Mouse (Mus musculus): ENCODE measurements around the gene BC016579. TPM values are rescaled to one million over a fixed set of nuclear protein-coding genes. Genes with fewer than 3 reads are reported as not detected.

The BC016579 gene
- polyA plus RNA-seq, 1 experiment from 2014 or later = 0.18 TPM

GRCm38 (mm10) chr16:45619751-45620375, 34.0 kb downstream of the BC016579 start:
- Histone ChIP-seq H3K9ac (replicated peaks; ENCODE audit: low read length) (no peak overlapping the region), H3K4me1 (ENCODE audit: control insufficient read depth, insufficient read depth, low read length) (no peaks in the 10 kb centered on the region), H3K4me2 (ENCODE audit: low read depth, low read length) (no peak overlapping the region), H3K27me3 (ENCODE audit: control insufficient read depth, insufficient read depth, low read length) (no peaks in the 10 kb centered on the region), H3K9me3 (replicated peaks; ENCODE audit: control insufficient read depth, low read length) (no peaks in the 10 kb centered on the region), H3K36me3 (replicated peaks; ENCODE audit: control insufficient read depth, insufficient read depth, low read depth, low read length) (no peaks in the 10 kb centered on the region), H3K4me3 (ENCODE audit: low read depth, low read length) (no peak overlapping the region), H3K27ac (replicated peaks; ENCODE audit: low read depth, low read length) (no peak overlapping the region)
- no peak for DNase-seq (ENCODE audit: low spot score)
- WGBS = 75% methylated on average over 8 of the region's 8 CpGs
- ATAC-seq (replicated peaks; ENCODE audit: insufficient number of reproducible peaks, low FRiP score, low TSS enrichment, low read depth) = no peak

- Histone ChIP-seq H3K36me3 (replicated peaks; ENCODE audit: control insufficient read depth, insufficient read depth, low read depth, low read length) (no peaks in the 10 kb centered on the region), H3K27ac (replicated peaks; ENCODE audit: low read depth, low read length) (no peak overlapping the region), H3K4me2 (ENCODE audit: low read depth, low read length) (no peak overlapping the region), H3K27me3 (ENCODE audit: control insufficient read depth, insufficient read depth, low read length) (no peaks in the 10 kb centered on the region), H3K4me1 (ENCODE audit: control insufficient read depth, insufficient read depth, low read length) (no peaks in the 10 kb centered on the region), H3K4me3 (ENCODE audit: low read depth, low read length) (no peak overlapping the region), H3K9ac (replicated peaks; ENCODE audit: low read length) (no peak overlapping the region), H3K9me3 (replicated peaks; ENCODE audit: control insufficient read depth, low read length) (no peaks in the 10 kb centered on the region)
- 80% methylated on average over 1 of the region's 1 CpGs for WGBS
- DNase-seq (ENCODE audit: low spot score) = no peak
- no peak for ATAC-seq (replicated peaks; ENCODE audit: insufficient number of reproducible peaks, low FRiP score, low TSS enrichment, low read depth)
These were observed 37.9 kb downstream of the BC016579 start for GRCm38 (mm10) chr16:45615944-45616343.

DNA sequence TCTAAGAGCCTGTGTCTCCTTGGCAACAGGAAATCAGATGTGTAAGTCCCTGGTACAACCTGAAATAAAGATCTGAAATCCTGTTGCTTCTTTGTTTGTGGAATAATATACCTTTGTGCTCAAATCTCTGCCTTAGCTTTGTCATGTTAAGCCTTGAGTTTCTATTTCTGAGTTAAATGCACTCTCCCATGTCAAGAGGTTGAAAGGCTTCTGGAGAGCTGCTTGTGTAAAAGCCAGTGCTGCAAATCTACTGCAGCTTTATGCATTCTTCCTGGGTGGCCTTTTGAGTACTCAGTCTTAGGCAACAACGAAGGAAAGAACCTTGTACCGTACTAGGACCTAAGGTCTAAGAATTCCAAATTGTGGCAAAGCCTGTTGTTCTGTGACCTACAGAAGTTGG, 40.6 kb downstream of the BC016579 start:
- H3K4me2 ChIP-seq (ENCODE audit: low read depth, low read length) = no peak overlapping the region
- H3K4me3 ChIP-seq (ENCODE audit: low read depth, low read length) = no peak overlapping the region
- no peaks in the 10 kb centered on the region for H3K27me3 ChIP-seq (ENCODE audit: control insufficient read depth, insufficient read depth, low read length)
- DNase-seq (ENCODE audit: low spot score) (no peak), ATAC-seq (replicated peaks; ENCODE audit: insufficient number of reproducible peaks, low FRiP score, low TSS enrichment, low read depth) (no peak)
- 73% methylated on average over 2 of the region's 2 CpGs for WGBS
- no peak overlapping the region for H3K9ac ChIP-seq (replicated peaks; ENCODE audit: low read length)
- H3K9me3 ChIP-seq (replicated peaks; ENCODE audit: control insufficient read depth, low read length) = no peaks in the 10 kb centered on the region
- no peaks in the 10 kb centered on the region for H3K36me3 ChIP-seq (replicated peaks; ENCODE audit: control insufficient read depth, insufficient read depth, low read depth, low read length)
- no peaks in the 10 kb centered on the region for H3K4me1 ChIP-seq (ENCODE audit: control insufficient read depth, insufficient read depth, low read length)
- H3K27ac ChIP-seq (replicated peaks; ENCODE audit: low read depth, low read length) = no peak overlapping the region

GRCm38 (mm10) chr16:45610267-45610666, 43.6 kb downstream of the BC016579 start, which contains the start of gene Gcsam:
Gene Gcsam (plus strand): TSS chr16:45610380.
- Histone ChIP-seq H3K27ac (replicated peaks; ENCODE audit: low read depth, low read length) (no peak within 1 kb of the TSS), H3K27me3 (ENCODE audit: control insufficient read depth, insufficient read depth, low read length) (no peaks in the 10 kb centered on the region), H3K9ac (replicated peaks; ENCODE audit: low read length) (no peak within 1 kb of the TSS), H3K9me3 (replicated peaks; ENCODE audit: control insufficient read depth, low read length) (no peaks in the 10 kb centered on the region), H3K4me3 (ENCODE audit: low read depth, low read length) (no peak within 1 kb of the TSS), H3K4me2 (ENCODE audit: low read depth, low read length) (no peak within 1 kb of the TSS), H3K4me1 (ENCODE audit: control insufficient read depth, insufficient read depth, low read length) (no peaks in the 10 kb centered on the region), H3K36me3 (replicated peaks; ENCODE audit: control insufficient read depth, insufficient read depth, low read depth, low read length) (no peaks in the 10 kb centered on the region)
- 85% methylated on average over 4 of the region's 4 CpGs for WGBS
- DNase-seq (ENCODE audit: low spot score) (no peak), ATAC-seq (replicated peaks; ENCODE audit: insufficient number of reproducible peaks, low FRiP score, low TSS enrichment, low read depth) (no peak)

DNA sequence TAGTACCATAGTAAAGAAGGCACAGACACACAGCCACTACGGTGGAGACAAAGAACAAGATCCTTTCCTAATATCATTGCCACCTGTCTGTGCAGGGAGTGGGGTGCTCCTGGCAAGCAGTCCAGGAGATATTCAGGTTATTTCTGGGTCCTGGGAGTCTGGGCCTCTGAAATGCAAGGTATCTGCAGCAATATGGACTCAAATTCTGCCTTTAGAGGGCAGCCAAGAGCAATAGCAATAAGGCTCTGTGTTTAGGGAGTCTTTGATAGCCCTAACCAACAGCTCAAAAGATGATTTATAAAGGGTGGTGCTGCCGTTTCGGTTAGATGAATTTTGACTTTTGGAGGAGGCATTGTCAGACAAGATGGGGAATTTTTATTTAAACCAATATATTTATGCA, 44.6 kb downstream of the BC016579 start:
- no peaks in the 10 kb centered on the region for H3K4me1 ChIP-seq (ENCODE audit: control insufficient read depth, insufficient read depth, low read length)

DNA sequence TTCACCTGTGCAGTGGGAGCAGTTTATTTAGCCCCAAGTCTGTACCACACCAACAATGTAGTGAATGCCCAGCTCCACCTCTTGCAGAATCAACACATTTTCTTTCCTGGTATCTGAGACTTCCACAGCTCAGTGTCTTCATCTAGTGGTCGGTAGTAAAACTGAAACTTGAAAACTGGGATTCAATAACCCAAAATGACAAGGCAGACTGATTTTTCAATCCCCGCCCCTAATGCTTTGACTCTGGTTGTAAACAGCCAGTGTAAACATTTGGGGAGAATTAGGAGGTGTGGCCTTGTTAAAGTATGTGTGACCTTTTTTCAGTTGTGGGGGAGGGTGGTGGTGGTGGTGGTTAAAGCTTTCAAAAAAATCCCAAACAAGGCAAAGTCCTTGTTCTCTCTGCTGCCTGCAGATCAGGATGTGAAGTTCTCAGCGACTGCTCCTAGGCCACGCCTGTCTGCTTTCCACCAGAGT, 45.4 kb downstream of the BC016579 start:
- Histone ChIP-seq H3K9me3 (replicated peaks; ENCODE audit: control insufficient read depth, low read length) (no peaks in the 10 kb centered on the region), H3K36me3 (replicated peaks; ENCODE audit: control insufficient read depth, insufficient read depth, low read depth, low read length) (no peaks in the 10 kb centered on the region), H3K27me3 (ENCODE audit: control insufficient read depth, insufficient read depth, low read length) (no peaks in the 10 kb centered on the region), H3K4me2 (ENCODE audit: low read depth, low read length) (no peak overlapping the region), H3K27ac (replicated peaks; ENCODE audit: low read depth, low read length) (no peak overlapping the region), H3K4me1 (ENCODE audit: control insufficient read depth, insufficient read depth, low read length) (no peaks in the 10 kb centered on the region), H3K4me3 (ENCODE audit: low read depth, low read length) (no peak overlapping the region), H3K9ac (replicated peaks; ENCODE audit: low read length) (no peak overlapping the region)
- peak; percentile 18 for DNase-seq (ENCODE audit: low spot score)
- no peak for ATAC-seq (replicated peaks; ENCODE audit: insufficient number of reproducible peaks, low FRiP score, low TSS enrichment, low read depth)
- WGBS = 50% methylated on average over 4 of the region's 4 CpGs

More for the DNA sequence above, 44.6 kb downstream of the BC016579 start:
- H3K9me3 ChIP-seq (replicated peaks; ENCODE audit: control insufficient read depth, low read length) = no peaks in the 10 kb centered on the region
- H3K9ac ChIP-seq (replicated peaks; ENCODE audit: low read length) = no peak overlapping the region
- H3K27ac ChIP-seq (replicated peaks; ENCODE audit: low read depth, low read length) = no peak overlapping the region
- H3K36me3 ChIP-seq (replicated peaks; ENCODE audit: control insufficient read depth, insufficient read depth, low read depth, low read length) = no peaks in the 10 kb centered on the region
- no peak overlapping the region for H3K4me3 ChIP-seq (ENCODE audit: low read depth, low read length)
- WGBS = 81% methylated on average over 3 of the region's 3 CpGs
- ATAC-seq (replicated peaks; ENCODE audit: insufficient number of reproducible peaks, low FRiP score, low TSS enrichment, low read depth) (no peak), DNase-seq (ENCODE audit: low spot score) (peak; percentile 36)
- H3K27me3 ChIP-seq (ENCODE audit: control insufficient read depth, insufficient read depth, low read length) = no peaks in the 10 kb centered on the region
- H3K4me2 ChIP-seq (ENCODE audit: low read depth, low read length) = no peak overlapping the region

DNA sequence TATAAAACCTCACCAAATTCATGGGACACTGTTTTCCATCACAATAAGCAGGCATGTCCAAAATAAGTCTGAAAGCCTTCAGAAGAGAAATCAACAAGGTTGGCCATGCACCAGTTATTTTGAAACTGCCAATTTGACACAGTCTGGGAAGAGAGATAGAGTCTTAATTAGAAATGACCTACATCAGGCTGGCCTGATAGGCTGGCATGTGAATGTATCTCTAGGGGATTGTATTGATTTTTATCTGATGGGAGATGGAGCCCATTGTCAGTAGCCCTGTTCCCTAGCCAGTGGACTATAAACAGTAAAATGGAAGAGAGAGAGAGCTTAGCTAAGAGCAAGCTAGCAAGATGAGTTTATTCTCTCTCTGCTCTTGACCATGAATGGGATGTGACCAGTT, 58.4 kb downstream of the BC016579 start:
- ATAC-seq (replicated peaks; ENCODE audit: insufficient number of reproducible peaks, low FRiP score, low TSS enrichment, low read depth) (no peak), DNase-seq (ENCODE audit: low spot score) (no peak)
- Histone ChIP-seq H3K4me2 (ENCODE audit: low read depth, low read length) (no peak overlapping the region), H3K27ac (replicated peaks; ENCODE audit: low read depth, low read length) (no peak overlapping the region), H3K4me1 (ENCODE audit: control insufficient read depth, insufficient read depth, low read length) (no peaks in the 10 kb centered on the region), H3K9me3 (replicated peaks; ENCODE audit: control insufficient read depth, low read length) (no peaks in the 10 kb centered on the region), H3K9ac (replicated peaks; ENCODE audit: low read length) (no peak overlapping the region), H3K36me3 (replicated peaks; ENCODE audit: control insufficient read depth, insufficient read depth, low read depth, low read length) (no peaks in the 10 kb centered on the region), H3K27me3 (ENCODE audit: control insufficient read depth, insufficient read depth, low read length) (no peaks in the 10 kb centered on the region), H3K4me3 (ENCODE audit: low read depth, low read length) (no peak overlapping the region)

GRCm38 (mm10) chr16:45593656-45594055, 60.2 kb downstream of the BC016579 start:
- no peak overlapping the region for H3K9ac ChIP-seq (replicated peaks; ENCODE audit: low read length)
- 66% methylated on average over 1 of the region's 1 CpGs for WGBS
- H3K4me1 ChIP-seq (ENCODE audit: control insufficient read depth, insufficient read depth, low read length) = no peaks in the 10 kb centered on the region

More at GRCm38 (mm10) chr16:45593656-45594055, 60.2 kb downstream of the BC016579 start:
- no peaks in the 10 kb centered on the region for H3K9me3 ChIP-seq (replicated peaks; ENCODE audit: control insufficient read depth, low read length)
- ATAC-seq (replicated peaks; ENCODE audit: insufficient number of reproducible peaks, low FRiP score, low TSS enrichment, low read depth) (no peak), DNase-seq (ENCODE audit: low spot score) (no peak)
- H3K4me2 ChIP-seq (ENCODE audit: low read depth, low read length) = no peak overlapping the region
- H3K27ac ChIP-seq (replicated peaks; ENCODE audit: low read depth, low read length) = no peak overlapping the region
- no peaks in the 10 kb centered on the region for H3K36me3 ChIP-seq (replicated peaks; ENCODE audit: control insufficient read depth, insufficient read depth, low read depth, low read length)
- H3K27me3 ChIP-seq (ENCODE audit: control insufficient read depth, insufficient read depth, low read length) = no peaks in the 10 kb centered on the region
- H3K4me3 ChIP-seq (ENCODE audit: low read depth, low read length) = no peak overlapping the region

Measured in embryonic facial prominence, embryonic 11.5 days (tissue).